ENCODE assay signal across 16 mouse cellular contexts in the genomic region with DNA sequence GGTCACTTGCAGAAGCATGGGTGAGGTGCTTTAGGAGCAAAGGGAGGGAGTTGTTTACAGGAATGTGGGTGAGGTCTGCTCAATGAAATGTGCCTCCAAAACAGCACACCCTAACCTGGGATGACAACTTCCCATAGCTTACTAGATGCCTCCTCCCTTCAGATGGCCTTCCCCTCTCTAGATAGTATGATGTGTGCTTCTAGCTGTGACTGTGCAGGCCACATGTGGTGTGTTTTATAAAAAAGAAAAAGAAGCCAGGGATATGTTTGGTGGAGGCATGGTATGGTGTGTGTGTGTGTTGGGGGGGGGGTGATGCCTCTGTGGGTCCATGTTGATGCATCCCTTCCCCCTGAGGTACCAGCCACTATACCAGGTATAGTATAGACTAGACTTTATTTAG. TPM values are rescaled to one million over a fixed set of nuclear protein-coding genes. Genes with fewer than 3 reads are reported as not detected.
DNase-seq lines count a peak whose midpoint lies in the region; ATAC-seq lines count a peak whose summit lies in the region.
"Had no signal": no experiment of that assay in that cellular context is flagged by ENCODE, and none has a peak within 500 bp of the region (broad histone marks: within the 10 kb centered on the region; RNA-seq: fewer than 3 reads in every experiment).

No protein-coding gene starts in this region.

- ATAC-seq in megakaryocyte progenitor cell, adult 5-6 weeks (replicated peaks; ENCODE audit: poor library complexity) = peak; percentile 12
- ATAC-seq: forebrain, embryonic 13.5 days; forebrain, embryonic 16.5 days; inflammation-experienced regulatory T-cells, adult 6 months; intestine, embryonic 16.5 days; Patski had no signal

- peak; percentile 75 for DNase-seq in heart, adult 11 months
- no peak for DNase-seq in heart, postnatal 14 days
- DNase-seq in ZHBTc4 (ENCODE audit: low read depth, low spot score) = peak; percentile 18
- no peak for DNase-seq in kidney, postnatal 10 days
- DNase-seq in adrenal gland, postnatal 14 days = no peak
- DNase-seq: adrenal gland, adult 2 months; adrenal gland, postnatal 36 days; B cell, adult 2 months; cerebellum, adult 18-20 months; cerebellum, adult 9-10 months had no signal

- intact Hi-C loops in heart, postnatal 14 days (cut with DNase I) = no loop called here

RNA-seq across cellular contexts. Expression of gene Smox, which starts 42.9 kb away (rescaled TPM):
- total RNA-seq in heart, postnatal 14 days (2021) = 10 to 100 TPM; 37.0 to 40.6 TPM
- total RNA-seq in megakaryocyte progenitor cell, adult 5-6 weeks (2015) = 4.6 and 5.7 TPM in 2 replicates
- 7.8 and 8.7 TPM in 2 replicates for total RNA-seq in megakaryocyte progenitor cell, adult 5-6 weeks (2017)
- total RNA-seq in adrenal gland, postnatal 14 days (2021) = 21.8 and 25.1 TPM in 2 replicates

Comparison
In these comparisons a context has a peak if more than half of its experiments do, and no peak if none do; other contexts are left out.
1. DNase-seq: peak in heart, adult 11 months (single experiment) and ZHBTc4 (single experiment); none in heart, postnatal 14 days (0 of 2), kidney, postnatal 10 days (single experiment) and adrenal gland, postnatal 14 days (single experiment).